Mouse (Mus musculus): ENCODE results near the gene Ddhd1. TPM values are rescaled to one million over a fixed set of nuclear protein-coding genes. Genes with fewer than 3 reads are reported as not detected.

Ddhd1 gene
- total RNA-seq, 2 experiments from 2014 or later, result 61.4 to 69.1 TPM

DNA sequence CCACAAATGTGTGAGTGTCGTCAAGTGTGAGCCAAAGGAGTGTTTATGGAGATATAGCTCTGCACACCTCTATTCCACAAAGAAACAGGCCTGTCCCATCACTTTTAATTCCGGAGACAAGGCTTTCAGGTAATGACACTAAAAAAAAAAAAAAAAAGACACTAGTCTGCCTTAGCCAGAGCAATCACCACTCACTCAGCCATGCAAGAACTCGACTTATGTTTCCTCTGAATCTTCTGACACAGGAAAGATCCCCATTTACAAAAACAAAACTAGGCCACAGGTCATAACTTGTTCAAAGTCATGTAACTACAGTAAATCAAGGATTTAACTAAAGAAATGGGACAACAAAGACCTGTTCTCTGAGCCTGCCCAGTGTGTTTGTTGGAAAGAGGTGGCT lies 9.8 kb downstream of the Ddhd1 start:
- no peak for DNase-seq (ENCODE audit: extremely low spot score in 1 of 2, low spot score in 2 of 2)
- intact Hi-C loops (cut with DNase I), result no loop called here

DNA sequence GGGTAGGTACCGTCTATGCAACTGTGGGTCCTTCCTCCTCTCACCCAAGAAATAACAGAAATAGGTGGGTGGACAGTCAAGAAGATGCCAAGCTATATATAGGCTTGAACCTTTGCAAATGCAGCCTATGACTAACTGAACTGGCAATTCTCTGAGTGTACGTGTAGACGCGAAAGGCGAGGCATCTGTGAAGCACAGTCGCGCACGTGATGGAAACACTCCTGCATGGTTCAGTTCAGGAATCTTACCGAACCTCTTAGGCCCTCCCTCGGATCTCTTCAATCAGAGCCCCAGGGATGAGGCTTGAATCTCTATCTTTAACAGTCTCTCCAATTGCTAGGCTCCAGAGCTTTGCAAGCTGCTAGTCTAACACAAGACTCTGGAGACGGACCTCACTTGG lies 10.3 kb downstream of the Ddhd1 start:
- DNase-seq (ENCODE audit: extremely low spot score in 1 of 2, low spot score in 2 of 2), result no peak

DNA sequence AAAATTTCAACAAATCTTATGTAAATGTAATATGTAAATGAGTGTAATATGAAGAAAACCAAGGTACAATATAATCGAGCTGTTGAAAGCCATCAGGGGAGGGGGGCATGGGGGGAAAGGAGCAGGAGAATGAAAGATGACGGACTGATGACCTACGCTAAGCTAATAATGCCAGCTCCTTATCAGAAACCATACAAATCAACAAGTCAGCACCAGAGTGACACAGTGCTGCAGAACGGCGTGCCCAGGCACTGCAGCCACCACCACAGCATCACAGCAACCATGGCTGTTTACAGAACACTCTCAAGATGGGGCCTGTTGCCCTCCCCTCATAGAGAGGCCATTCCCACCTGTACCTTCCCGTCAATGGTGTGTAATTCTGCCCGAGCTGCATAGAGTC lies 10.8 kb downstream of the Ddhd1 start:
- no peak for DNase-seq (ENCODE audit: extremely low spot score in 1 of 2, low spot score in 2 of 2)
- intact Hi-C loops (cut with DNase I), result no loop called here

More for the DNA sequence above, 10.3 kb downstream of the Ddhd1 start:
- intact Hi-C loops (cut with DNase I), result no loop called here

DNA sequence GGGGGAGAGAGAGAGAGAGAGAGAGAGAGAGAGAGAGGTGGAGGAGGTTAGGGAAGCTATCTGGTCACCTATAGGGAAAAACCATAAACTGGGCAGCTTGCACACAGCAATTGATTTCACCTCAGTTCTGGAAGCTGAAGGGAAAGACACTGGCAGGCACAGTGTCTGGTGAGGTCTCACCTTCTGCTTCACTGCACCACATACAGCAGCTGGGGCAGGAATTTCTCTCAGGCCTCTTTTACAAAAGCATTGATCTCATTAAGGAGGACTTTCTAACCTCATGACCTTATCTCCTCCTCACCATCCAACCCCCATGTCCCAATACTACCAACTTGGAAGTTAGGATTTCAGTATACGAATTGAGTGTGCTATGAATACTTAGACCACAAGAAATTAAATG lies 13.2 kb downstream of the Ddhd1 start:
- no peak for DNase-seq (ENCODE audit: extremely low spot score in 1 of 2, low spot score in 2 of 2)
- intact Hi-C loops (cut with DNase I), result no loop called here

DNA sequence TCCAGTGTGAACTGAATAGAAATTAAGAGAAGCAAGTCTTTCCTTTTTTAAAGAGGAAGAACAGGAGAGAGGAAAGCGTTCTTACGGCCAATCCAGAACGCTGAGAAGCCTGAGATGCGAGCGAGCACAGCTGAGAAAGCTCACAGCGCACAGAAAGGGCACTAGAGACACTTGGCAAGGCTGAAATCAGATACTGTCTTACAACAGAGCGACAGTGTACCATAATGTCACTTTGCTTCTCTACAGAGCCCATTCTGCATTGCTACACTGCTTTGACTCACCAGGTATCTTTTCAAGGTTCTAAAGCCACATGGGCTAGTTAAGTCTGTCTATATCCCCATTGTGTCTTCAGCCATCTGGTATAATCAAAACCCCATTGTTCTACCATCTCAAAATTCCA lies 13.7 kb downstream of the Ddhd1 start:
- DNase-seq (ENCODE audit: extremely low spot score in 1 of 2, low spot score in 2 of 2), result no peak
- intact Hi-C loops (cut with DNase I), result no loop called here

GRCm38 (mm10) chr14:45643461-45643860 lies 14.5 kb downstream of the Ddhd1 start:
- intact Hi-C loops (cut with DNase I), result no loop called here
- DNase-seq (ENCODE audit: extremely low spot score in 1 of 2, low spot score in 2 of 2), result peak in 1 of 2 experiments; percentile 34

GRCm38 (mm10) chr14:45642795-45643194 lies 15.1 kb downstream of the Ddhd1 start:
- DNase-seq (ENCODE audit: extremely low spot score in 1 of 2, low spot score in 2 of 2), result no peak
- intact Hi-C loops (cut with DNase I), result no loop called here

- no peak for DNase-seq (ENCODE audit: extremely low spot score in 1 of 2, low spot score in 2 of 2)
These were observed 15.7 kb downstream of the Ddhd1 start for GRCm38 (mm10) chr14:45642217-45642616.

DNA sequence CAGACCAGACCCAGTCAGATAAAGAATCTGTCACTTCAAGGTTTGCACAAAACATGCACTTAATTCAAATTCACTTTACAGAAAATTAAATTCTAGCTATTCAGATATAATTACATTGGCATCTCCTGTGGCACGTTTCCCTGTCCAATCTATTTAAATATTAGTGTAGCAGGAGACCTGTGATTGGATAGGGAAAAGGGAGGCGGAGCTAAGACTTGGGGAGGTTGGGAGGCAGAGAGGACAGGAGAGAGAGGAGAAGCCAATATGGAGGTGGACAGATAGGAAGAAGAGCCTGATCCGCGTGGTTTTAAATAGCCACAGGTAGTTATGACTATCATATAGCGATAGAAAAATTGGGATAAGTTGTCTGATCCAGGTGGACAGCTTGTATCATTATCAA lies 19.2 kb downstream of the Ddhd1 start:
- DNase-seq (ENCODE audit: extremely low spot score in 1 of 2, low spot score in 2 of 2), result no peak
- intact Hi-C loops (cut with DNase I), result no loop called here

More at GRCm38 (mm10) chr14:45642217-45642616, 15.7 kb downstream of the Ddhd1 start:
- intact Hi-C loops (cut with DNase I), result no loop called here

DNA sequence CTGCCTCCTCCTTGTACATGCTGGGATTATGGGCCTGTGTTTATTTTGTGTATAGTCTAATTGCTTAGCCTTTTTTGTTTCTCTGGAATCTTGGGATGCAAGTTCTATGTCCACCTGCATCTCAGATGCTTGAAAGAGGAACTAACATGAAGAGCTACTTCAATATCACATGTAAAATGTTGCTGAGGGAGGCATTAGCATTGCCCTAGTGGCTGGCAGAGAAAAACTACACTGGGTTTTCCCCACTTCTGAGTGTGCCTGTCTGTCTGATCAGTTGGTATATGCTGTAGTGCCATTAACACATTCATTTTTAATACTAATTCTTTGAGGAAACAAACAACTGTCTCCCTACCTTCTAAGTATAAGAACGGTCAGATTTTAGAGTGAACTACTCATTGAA lies 22.4 kb downstream of the Ddhd1 start:
- DNase-seq (ENCODE audit: extremely low spot score in 1 of 2, low spot score in 2 of 2), result no peak
- intact Hi-C loops (cut with DNase I), result no loop called here

- intact Hi-C loops (cut with DNase I), result no loop called here
- DNase-seq (ENCODE audit: extremely low spot score in 1 of 2, low spot score in 2 of 2), result no peak
These were observed 25.0 kb downstream of the Ddhd1 start for GRCm38 (mm10) chr14:45632756-45633537.

DNA sequence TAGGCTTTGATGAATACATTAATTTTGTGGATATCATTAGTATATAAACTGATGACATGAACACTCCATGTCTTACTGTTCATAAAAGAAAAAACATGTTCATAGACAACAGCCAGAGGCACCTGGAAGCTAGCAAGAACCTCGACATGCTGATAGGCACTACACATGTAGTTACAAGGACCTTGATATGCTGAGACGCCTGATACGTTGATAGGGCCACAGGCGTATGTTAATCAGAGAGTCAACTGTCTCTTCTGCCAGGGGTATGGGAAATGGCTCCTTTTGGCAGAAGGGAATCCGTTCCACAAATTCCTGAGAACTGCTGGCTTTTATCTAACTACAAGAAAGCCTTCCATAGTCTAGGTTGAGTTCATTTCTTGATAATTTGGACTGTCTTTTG lies 27.4 kb downstream of the Ddhd1 start:
- DNase-seq (ENCODE audit: extremely low spot score in 1 of 2, low spot score in 2 of 2), result no peak
- intact Hi-C loops (cut with DNase I), result no loop called here

DNA sequence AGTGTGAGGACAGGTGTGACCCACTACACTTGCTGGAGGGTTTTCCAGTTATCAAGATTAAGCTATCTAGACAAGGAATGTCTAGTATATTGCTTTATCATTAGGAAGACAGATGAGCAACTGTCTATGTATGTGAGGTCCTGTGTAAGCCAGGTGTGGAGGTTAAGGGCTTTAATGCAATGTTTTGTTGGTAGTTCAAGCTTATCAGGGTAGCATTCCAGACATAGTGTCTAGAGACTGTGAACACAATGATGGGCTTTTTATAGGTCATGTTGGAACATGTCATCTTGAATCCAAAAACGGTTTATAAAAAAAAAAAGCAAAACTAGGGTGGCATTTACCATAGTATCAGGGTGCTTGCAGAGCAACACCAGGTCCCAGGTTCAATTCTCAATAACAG lies 28.0 kb downstream of the Ddhd1 start:
- DNase-seq (ENCODE audit: extremely low spot score in 1 of 2, low spot score in 2 of 2), result no peak
- intact Hi-C loops (cut with DNase I), result loop anchor here (10.0 kb wide), 1 partner anchor 65 kb away; no protein-coding TSS in a partner anchor

GRCm38 (mm10) chr14:45618351-45618750 lies 39.6 kb downstream of the Ddhd1 start:
- intact Hi-C loops (cut with DNase I), result no loop called here
- no peak for DNase-seq (ENCODE audit: extremely low spot score in 1 of 2, low spot score in 2 of 2)

DNA sequence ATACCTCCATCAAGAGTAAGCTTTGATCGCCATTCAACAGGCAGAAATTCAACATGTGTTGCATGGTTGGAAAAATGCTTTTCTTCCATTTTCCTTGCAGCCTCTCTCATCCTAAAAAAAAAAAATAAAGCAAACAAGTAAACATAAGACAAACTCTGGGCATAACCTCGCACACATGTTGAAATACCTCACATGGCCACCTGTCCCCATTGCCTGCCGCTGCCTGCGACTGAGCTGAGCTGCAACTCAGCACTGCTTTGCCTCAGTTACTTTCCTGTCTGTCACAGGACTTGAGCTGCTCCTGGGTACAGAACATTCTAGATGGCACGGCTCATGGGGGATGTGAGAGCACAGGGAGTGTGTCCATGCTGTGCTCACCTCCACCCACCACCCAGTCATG lies 41.4 kb downstream of the Ddhd1 start:
- no peak for DNase-seq (ENCODE audit: extremely low spot score in 1 of 2, low spot score in 2 of 2)
- intact Hi-C loops (cut with DNase I), result no loop called here

DNA sequence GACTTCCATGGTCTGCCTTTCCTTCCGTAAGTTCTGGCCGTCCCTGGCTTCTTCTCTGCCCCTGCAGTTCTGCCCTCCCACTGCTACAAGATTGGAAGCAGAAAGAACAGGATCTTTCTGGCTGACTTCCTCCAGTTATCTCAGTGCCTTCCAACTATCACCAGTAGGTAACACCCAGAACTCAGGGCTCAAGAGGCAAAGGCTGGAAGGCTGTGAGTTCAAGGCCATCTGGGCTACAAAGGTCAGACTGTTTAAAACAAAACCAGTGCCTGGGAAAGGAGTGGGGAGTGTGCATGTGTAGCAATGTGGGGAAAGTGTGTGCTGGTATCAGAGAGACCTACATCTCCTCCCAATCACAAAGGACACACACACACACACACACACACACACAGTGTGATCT lies 42.2 kb downstream of the Ddhd1 start:
- intact Hi-C loops (cut with DNase I), result no loop called here
- DNase-seq (ENCODE audit: extremely low spot score in 1 of 2, low spot score in 2 of 2), result no peak

DNA sequence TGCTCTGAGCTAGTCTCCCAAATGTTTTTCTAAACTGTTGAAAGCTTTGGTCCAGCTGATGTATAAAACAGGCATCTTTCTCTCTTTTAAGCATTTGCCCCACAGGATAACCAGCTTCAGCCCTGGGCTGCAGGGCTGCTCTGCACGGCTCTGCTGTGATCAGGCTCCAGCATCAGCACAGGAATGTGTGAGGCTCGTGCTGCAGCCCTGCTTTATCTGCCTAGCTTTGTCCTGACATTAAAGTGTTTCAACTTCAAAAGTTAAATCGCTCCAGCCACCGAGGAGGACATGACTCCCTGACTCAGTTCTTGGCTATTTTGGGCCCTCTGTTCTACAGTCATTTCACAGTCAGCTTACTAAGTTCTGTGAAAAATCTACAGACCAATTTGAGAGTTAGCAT lies 43.1 kb downstream of the Ddhd1 start:
- intact Hi-C loops (cut with DNase I), result no loop called here
- DNase-seq (ENCODE audit: extremely low spot score in 1 of 2, low spot score in 2 of 2), result no peak

GRCm38 (mm10) chr14:45614406-45614805 lies 43.5 kb downstream of the Ddhd1 start:
- DNase-seq (ENCODE audit: extremely low spot score in 1 of 2, low spot score in 2 of 2), result no peak
- intact Hi-C loops (cut with DNase I), result no loop called here

- no peak for DNase-seq (ENCODE audit: extremely low spot score in 1 of 2, low spot score in 2 of 2)
- intact Hi-C loops (cut with DNase I), result no loop called here
These were observed 46.3 kb downstream of the Ddhd1 start for GRCm38 (mm10) chr14:45611654-45612053.

- intact Hi-C loops (cut with DNase I), result loop anchor here (10.0 kb wide), 1 partner anchor 267 kb away; no protein-coding TSS in a partner anchor
- peak in 1 of 2 experiments; percentile 33 for DNase-seq (ENCODE audit: extremely low spot score in 1 of 2, low spot score in 2 of 2)
These were observed 55.9 kb downstream of the Ddhd1 start for GRCm38 (mm10) chr14:45602002-45602401.

- intact Hi-C loops (cut with DNase I), result loop anchor here (10.0 kb wide), 1 partner anchor 266 kb away; no protein-coding TSS in a partner anchor
- peak; percentile 47 to 61 for DNase-seq (ENCODE audit: extremely low spot score in 1 of 2, low spot score in 2 of 2)
These were observed 57.4 kb downstream of the Ddhd1 start for GRCm38 (mm10) chr14:45600587-45600986.

Measured in left cerebral cortex, postnatal 10 days (tissue).